Mouse (Mus musculus) heart, adult 11 months (tissue): ENCODE data around the gene Hoxa4.
A peak's percentile ranks its signal among the peaks of the same experiment; 100 is the strongest.

Experiments used
- DNase-seq: peaks from one replicate; pipeline ENCODE4 v3.0.0; 2022

Gene Hoxa4

DNA sequence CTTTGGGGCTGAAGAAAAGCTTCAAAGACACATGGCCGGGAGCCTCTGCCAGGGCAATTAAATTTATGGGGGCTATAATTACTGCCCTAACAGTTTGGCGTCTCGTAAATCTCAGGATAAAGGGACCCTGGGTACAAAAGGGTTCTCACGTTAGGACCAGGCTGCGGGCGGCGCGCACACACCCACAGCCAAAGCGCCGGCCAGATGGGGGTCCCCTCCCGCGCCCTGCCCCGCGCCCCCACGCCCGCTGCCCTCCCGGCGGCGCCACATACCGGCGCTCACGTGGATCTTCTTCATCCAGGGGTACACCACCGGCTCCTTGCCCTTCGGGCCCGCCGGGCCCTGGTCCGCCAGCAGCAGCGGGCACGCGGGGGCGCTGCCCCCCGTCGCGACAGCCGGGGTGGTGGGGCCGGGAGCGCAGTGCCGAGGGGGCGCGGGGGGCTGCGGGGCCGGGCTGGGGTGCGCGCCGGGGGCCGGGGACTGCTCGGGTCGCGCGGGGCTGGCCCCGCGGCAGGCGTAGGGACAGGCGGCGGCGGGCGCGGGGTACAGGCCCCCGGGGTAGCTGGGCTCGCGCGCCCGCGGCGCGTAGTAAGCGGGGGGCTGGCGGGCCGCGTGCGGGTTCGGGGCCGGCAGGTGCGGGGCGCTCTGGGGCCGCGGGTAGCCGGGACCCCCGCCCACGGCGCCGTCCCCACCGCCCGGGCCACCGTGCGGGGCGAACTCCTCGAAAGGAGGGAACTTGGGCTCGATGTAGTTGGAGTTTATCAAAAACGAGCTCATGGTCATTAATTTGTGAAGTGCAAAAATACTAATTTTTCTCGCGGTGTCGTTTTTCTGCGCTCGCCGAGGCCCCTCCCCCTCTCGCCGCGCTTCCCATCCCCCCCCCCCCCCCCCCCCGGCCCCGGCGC, at the start of gene Hoxa4:
Hoxa4 (minus strand) TSS at position 848 of the 905 bp plus-strand sequence.
- peak; percentile 88 for DNase-seq

DNA sequence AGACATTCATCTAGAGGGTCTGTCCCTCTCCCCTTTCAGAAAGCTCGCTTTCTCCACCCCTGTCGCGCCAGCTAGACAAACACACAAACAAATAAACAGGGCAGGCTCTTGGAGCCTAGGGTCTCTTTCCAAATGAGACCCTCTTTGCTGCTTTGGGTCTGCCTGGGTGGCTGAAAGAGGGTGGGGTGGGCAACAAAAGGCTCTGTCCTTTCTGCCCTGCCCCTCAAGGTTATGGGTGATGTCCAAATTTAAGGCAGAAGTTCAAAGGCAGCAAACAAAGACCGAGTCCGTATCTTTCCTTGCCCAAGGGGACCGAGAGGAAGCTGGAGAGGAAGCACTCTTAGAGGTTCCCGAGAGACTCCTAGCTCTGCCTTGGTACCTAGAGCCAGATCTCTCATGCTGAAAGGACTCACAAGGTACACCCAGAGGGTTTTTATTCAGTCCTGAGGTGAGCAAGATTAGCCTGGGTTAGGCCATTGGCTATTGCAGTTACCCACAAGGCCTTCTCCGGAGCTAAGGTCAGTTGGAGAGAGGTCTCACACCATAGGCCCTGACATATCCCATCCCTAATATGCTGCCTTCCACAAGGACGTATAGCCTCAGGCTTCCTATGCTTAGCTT, 49.6 kb upstream of the Hoxa4 start:
- DNase-seq, result peak; percentile 89

DNA sequence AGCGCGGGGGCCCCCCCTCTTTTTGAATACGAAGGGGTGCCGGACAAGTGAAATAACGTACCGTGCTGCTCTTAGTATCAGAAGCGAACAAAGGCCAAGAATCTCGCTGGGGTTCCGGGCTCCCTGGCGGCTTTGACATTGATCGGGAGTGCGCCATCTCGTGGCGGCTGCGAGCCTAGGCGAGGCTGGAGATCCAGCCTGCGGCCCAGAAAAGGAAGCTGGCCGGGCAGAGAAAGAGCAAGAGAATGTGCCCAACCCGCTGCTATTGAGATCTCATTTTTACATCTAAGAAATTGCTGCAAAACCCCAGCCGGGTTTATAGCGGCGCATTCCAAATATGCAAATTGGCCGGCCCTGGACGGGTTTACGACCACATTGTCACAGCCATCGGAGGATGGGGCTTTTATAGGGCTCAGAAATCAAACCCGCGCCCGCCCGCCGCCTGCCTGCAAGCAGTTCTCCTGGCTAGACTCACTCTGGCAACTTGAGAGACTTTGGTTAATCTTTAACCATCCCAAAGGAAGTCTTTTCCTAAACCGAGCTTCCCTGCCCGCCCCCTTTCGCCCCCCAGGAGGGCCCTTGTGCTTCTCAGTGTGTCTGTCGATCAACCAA, 48.9 kb upstream of the Hoxa4 start, which contains the start of gene Hoxa10:
Hoxa10 (minus strand) TSS at position 466 of the 612 bp plus-strand sequence.
- DNase-seq, result peak; percentile 95

GRCm38 (mm10) chr6:52239625-52240388, 48.3 kb upstream of the Hoxa4 start:
- peak; percentile 69 for DNase-seq

DNA sequence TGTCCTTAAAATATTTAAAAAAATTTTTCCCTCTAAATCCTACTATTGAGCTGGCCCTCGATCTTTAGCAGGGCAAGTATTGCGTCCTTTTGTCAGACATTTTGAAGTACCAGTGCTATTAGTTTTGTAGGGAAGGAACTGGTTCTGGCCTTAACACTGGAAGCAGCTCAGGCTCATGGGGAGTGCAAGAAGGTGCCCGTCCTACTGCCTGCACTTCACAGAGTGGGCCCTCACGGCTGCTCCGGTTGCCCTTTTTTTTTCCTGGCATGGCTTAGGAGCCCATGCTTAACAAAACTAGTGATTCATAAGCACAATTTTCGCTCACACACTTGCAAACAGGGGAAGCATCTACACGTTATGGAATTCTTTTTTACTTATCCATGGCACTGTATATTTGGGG, 47.4 kb upstream of the Hoxa4 start:
- DNase-seq, result peak; percentile 36

GRCm38 (mm10) chr6:52238155-52238545, 46.6 kb upstream of the Hoxa4 start:
- DNase-seq, result peak; percentile 34

- DNase-seq, result peak; percentile 80
Observed at GRCm38 (mm10) chr6:52237346-52238154, 46.0 kb upstream of the Hoxa4 start.

DNA sequence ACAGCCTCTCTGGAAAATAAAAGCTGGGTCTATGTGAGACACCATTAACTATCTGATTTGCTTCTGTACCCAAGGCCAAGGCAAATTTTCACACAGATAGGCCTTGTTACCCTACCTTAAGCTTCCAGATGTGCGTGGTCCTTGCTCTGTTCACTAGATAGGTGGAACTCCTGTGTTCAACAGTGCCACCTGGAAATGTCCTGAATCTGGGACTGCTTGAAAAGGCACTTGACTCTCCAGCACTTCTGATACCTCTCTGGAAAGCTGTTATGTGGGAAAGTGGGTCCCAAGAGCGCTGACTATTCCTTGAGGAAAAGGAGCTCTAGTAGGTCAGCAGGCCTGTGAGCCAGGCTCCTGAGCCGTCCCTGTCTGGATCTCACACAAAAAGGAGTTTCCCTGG, 45.3 kb upstream of the Hoxa4 start:
- peak; percentile 76 for DNase-seq

DNA sequence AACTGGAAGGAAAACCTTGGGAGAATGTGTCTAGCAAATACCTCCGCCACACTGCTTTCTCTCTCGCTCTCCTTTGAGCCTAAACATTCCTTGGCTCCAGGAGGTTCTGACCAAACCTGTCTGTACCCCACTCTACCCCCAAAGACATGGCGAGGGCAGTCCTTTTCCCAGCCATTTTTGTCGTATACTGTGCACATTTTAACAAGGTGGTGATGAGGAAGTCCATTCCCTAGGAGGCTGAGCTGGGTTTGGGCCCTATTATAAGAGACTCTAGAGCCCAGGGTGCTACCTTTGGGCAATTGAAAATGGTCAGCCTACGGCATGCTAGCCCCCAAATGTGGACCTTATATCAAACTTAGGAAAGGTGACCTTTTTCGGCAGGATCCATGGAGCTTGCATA, 44.3 kb upstream of the Hoxa4 start:
- DNase-seq, result peak; percentile 83

DNA sequence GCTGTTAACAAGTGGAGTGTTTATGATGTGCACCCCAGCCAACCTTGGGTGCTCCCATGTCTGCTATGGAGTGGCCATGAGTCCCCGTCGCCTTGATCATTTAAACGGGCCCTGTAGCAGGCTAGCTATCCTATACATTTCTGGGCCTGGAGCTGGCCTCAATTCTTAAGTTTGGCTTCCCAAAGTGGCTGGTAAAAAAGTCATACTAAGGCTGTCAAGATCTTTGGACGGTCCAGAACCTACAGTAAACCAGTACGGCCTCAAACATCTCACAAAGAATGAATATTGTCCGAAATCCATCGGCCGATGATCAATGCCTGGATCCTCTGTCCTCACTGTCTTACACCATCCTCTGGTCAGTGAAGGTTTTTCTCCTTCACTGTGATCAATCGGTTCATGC, 43.7 kb upstream of the Hoxa4 start:
- DNase-seq, result peak; percentile 59

DNA sequence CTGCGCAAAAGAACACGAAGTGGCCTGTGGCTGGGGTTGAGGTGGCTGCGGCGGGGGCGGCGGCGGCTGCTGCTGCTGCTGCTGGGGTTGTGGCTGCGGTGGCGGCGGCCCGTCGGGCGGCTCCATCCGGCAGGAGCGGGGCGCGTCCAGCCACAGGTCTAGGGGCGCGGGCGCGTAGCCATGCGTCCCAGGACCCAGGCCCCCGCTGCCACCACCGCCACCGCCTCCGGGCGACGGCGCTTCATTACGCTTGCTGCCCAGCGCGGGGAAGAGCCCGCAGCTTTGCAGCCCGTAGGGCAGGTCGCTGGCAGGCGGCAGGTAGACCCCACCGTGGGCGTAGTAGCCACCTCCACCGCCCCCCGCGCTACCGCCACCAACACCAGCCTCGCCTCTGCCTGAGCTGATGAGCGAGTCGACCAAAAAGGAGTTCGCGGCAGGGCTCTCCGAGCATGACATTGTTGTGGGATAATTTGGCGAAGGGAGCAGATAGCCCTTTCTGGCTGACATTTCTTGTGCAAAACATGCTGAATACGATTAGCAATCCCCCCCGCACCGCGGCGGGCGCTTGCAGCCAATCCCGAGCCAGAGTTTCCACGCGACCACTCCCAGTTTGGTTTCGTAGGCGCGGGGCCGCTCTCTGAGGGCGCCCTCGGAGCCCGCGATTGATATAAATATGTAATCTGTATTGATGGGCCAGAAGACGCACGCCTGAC, 43.0 kb upstream of the Hoxa4 start:
- peak; percentile 86 for DNase-seq

GRCm38 (mm10) chr6:52233546-52234427, 42.2 kb upstream of the Hoxa4 start:
- peak; percentile 88 for DNase-seq

DNA sequence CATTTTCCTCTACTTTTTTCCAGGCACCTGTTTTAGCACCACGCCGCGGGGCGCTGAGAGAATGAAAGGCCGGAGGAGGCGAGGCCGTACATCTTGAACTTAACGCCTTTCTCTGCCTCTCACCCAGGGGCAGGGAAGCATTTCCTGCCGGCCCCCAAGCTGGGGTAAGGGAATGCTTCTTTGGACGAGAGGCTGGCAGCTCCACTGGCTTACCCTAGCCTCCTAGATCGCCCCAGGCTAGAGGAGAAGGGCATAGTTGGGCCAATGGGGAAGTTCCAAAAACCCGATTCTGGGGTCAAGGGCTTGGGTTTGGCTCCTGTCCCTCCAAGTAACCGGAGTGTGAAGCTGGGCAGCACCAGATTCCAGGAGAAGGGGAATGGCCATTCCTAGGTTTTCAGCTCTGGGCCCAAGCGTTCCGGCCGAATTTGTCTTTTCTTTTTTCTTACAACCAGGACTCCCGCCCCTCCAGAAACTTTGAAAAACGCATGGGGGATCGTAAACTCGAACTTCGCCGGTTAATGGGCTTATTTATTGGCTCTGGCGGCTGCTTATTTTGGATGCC, 41.5 kb upstream of the Hoxa4 start:
- peak; percentile 80 for DNase-seq

- peak; percentile 79 for DNase-seq
Observed at GRCm38 (mm10) chr6:52232568-52232965, 41.0 kb upstream of the Hoxa4 start.

- DNase-seq, result peak; percentile 87
Observed at GRCm38 (mm10) chr6:52231885-52232567, 40.5 kb upstream of the Hoxa4 start.

GRCm38 (mm10) chr6:52230516-52231165, 39.1 kb upstream of the Hoxa4 start, which contains the start of gene Hoxa9:
Hoxa9 (minus strand) TSS chr6:52231089.
- peak; percentile 82 for DNase-seq

DNA sequence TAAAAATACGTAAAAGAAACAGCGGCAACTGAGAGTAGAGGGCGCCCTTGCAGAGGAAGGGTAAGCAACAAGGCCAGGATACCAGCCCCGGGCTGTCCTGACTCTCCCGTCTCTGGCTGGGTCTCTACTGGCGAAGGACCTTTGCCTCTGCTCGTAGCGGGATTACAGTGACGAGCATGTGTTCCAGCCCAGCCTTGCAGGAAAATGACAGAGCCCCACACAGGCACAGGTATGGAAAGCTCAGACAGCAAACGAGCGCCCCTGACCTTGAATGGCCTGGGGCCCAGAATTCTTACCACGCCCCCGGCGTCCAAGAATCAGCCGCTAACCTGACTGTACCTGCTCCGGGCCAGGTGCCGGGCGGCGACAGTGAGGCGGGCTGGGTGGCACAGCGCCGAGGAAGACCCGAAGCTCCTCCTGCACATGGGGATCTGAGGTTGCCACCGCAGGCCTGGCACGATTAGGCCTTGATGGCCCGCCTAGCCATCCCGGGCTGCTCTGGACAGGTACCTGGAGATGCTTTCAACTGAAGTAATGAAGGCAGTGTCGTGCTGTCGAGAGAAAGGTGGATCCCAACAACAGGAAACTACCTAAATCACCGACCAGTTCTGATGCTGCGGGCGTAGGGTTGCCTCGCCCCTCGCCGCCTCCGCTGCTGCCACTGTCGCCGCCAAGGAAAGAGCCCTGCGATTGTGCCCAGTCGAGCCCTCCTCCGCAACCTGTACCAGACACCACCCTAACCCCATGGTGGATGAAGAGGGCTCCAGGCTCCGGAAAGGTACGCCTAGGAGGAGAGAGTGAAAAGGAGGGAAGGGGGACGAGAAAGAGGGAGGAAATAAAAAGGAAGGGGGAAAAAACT, 38.2 kb upstream of the Hoxa4 start:
- no peak for DNase-seq
